Mouse (Mus musculus) stomach, embryonic 15.5 days (tissue): ENCODE data around the gene Rbms3. TPM values are rescaled to one million over a fixed set of nuclear protein-coding genes. Genes with fewer than 3 reads are reported as not detected.

Source experiments
- ATAC-seq: fragments of 200-750 bp; cut with Nextera tagmentation; 2 replicates; pipeline ENCODE4 v1.8.0; 2017; ENCODE audit warnings: low read depth, moderate number of reproducible peaks, moderate TSS enrichment; ENCODE audit not compliant: insufficient read depth, low FRiP score
- H3K27ac ChIP-seq: fragments of 300-500 bp; sonication (generic); 2 replicates; pipeline ENCODE4 v1.5.1; 2015; ENCODE audit warnings: mild to moderate bottlenecking, inconsistent platforms
- H3K27me3 ChIP-seq: fragments of 300-500 bp; sonication (generic); replicated peaks from 2 replicates; pipeline ENCODE4 v1.6.1; 2015; ENCODE audit warnings: inconsistent platforms
- H3K36me3 ChIP-seq: fragments of 300-500 bp; sonication (generic); 2 replicates; pipeline ENCODE4 v1.6.1; 2015; ENCODE audit warnings: inconsistent platforms
- H3K4me1 ChIP-seq: fragments of 300-500 bp; sonication (generic); 2 replicates; pipeline ENCODE4 v1.6.1; 2015; ENCODE audit warnings: inconsistent platforms
- H3K4me2 ChIP-seq: fragments of 300-500 bp; sonication (generic); 2 replicates; pipeline ENCODE4 v1.6.1; 2015; ENCODE audit warnings: mild to moderate bottlenecking, inconsistent platforms
- H3K4me3 ChIP-seq: fragments of 300-500 bp; sonication (generic); replicated peaks from 2 replicates; pipeline ENCODE4 v1.5.1; 2015; ENCODE audit warnings: inconsistent platforms
- H3K9ac ChIP-seq: fragments of 300-500 bp; sonication (generic); 2 replicates; pipeline ENCODE4 v1.6.1; 2015; ENCODE audit warnings: inconsistent platforms
- H3K9me3 ChIP-seq: fragments of 300-500 bp; sonication (generic); 2 replicates; pipeline ENCODE4 v1.6.1; 2016; ENCODE audit warnings: inconsistent platforms
- WGBS: fragments of 180-500 bp; shearing (Covaris S2); methylation state at CpG from one replicate; pipeline ENCODE4 v1.1.7; 2015; 5-methylcytosine and 5-hydroxymethylcytosine counted together
- polyA plus RNA-seq: library from polyadenylated mRNA; unstranded; fragments of >200 nt; fragmentation: Nextera tagmentation; extraction: Ambion mirVana; gene quantifications from 2 replicates; pipeline ENCODE4 v1.2.1, GENCODE M21; 2015

The Rbms3 gene
- polyA plus RNA-seq, 1 experiment from 2014 or later: 64.3 TPM

GRCm38 (mm10) chr9:116941116-116941515 is 688.6 kb downstream of the Rbms3 start:
- Histone ChIP-seq H3K4me2 (no peak overlapping the region), H3K36me3 (no peaks in the 10 kb centered on the region), H3K4me1 (no peaks in the 10 kb centered on the region), H3K4me3 (no peak overlapping the region), H3K9ac (no peak overlapping the region), H3K9me3 (no peaks in the 10 kb centered on the region), H3K27me3 (no peaks in the 10 kb centered on the region), H3K27ac (no peak overlapping the region)
- no peak for ATAC-seq
- WGBS: 47% methylated on average over 4 of the region's 4 CpGs

- Histone ChIP-seq H3K9ac (no peak overlapping the region), H3K27ac (no peak overlapping the region)
- 80% methylated on average over 8 of the region's 8 CpGs for WGBS
These were observed 689.0 kb downstream of the Rbms3 start for GRCm38 (mm10) chr9:116940693-116941092.

GRCm38 (mm10) chr9:116928338-116928737 is 701.4 kb downstream of the Rbms3 start:
- no peaks in the 10 kb centered on the region for H3K27me3 ChIP-seq
- no peak overlapping the region for H3K27ac ChIP-seq
- no peaks in the 10 kb centered on the region for H3K9me3 ChIP-seq
- H3K9ac ChIP-seq: no peak overlapping the region
- no peak overlapping the region for H3K4me3 ChIP-seq
- no peak for ATAC-seq
- H3K36me3 ChIP-seq: no peaks in the 10 kb centered on the region
- 43% methylated on average over 10 of the region's 10 CpGs for WGBS
- no peak overlapping the region for H3K4me2 ChIP-seq
- no peaks in the 10 kb centered on the region for H3K4me1 ChIP-seq

More at GRCm38 (mm10) chr9:116940693-116941092, 689.0 kb downstream of the Rbms3 start:
- H3K9me3 ChIP-seq: no peaks in the 10 kb centered on the region
- ATAC-seq: no peak
- no peaks in the 10 kb centered on the region for H3K27me3 ChIP-seq
- no peaks in the 10 kb centered on the region for H3K4me1 ChIP-seq
- H3K4me3 ChIP-seq: no peak overlapping the region
- no peaks in the 10 kb centered on the region for H3K36me3 ChIP-seq
- H3K4me2 ChIP-seq: no peak overlapping the region

GRCm38 (mm10) chr9:116923151-116923550 is 706.6 kb downstream of the Rbms3 start:
- H3K9ac ChIP-seq: no peak overlapping the region
- ATAC-seq: no peak
- H3K4me3 ChIP-seq: no peak overlapping the region
- no peak overlapping the region for H3K4me2 ChIP-seq
- H3K36me3 ChIP-seq: no peaks in the 10 kb centered on the region
- H3K4me1 ChIP-seq: no peaks in the 10 kb centered on the region
- H3K9me3 ChIP-seq: no peaks in the 10 kb centered on the region
- H3K27ac ChIP-seq: no peak overlapping the region
- H3K27me3 ChIP-seq: no peaks in the 10 kb centered on the region
- 84% methylated on average over 8 of the region's 8 CpGs for WGBS

DNA sequence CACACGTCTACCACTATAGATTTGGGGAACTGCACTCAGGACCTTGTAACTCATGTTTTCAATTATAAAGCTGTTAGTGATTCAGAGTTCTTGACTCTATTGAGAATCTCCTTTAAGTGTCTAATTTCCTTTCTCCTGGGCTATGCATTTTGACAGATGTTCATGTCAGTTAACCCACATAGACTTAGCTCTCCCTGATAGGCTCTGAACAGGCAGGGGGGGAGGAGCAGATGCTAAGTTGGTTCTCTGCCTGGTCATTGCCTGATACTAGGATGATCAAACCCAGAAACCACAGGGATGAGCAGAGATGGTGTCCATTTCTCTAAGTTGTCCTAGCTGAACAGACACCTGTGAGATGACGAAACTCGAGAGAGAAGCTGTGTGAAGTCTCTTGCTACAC is 707.2 kb downstream of the Rbms3 start:
- no peak overlapping the region for H3K4me3 ChIP-seq
- no peak for ATAC-seq
- H3K9me3 ChIP-seq: no peaks in the 10 kb centered on the region
- H3K27ac ChIP-seq: no peak overlapping the region
- 79% methylated on average over 3 of the region's 3 CpGs for WGBS
- H3K36me3 ChIP-seq: no peaks in the 10 kb centered on the region
- H3K4me2 ChIP-seq: no peak overlapping the region
- H3K27me3 ChIP-seq: no peaks in the 10 kb centered on the region
- no peak overlapping the region for H3K9ac ChIP-seq
- H3K4me1 ChIP-seq: no peaks in the 10 kb centered on the region

DNA sequence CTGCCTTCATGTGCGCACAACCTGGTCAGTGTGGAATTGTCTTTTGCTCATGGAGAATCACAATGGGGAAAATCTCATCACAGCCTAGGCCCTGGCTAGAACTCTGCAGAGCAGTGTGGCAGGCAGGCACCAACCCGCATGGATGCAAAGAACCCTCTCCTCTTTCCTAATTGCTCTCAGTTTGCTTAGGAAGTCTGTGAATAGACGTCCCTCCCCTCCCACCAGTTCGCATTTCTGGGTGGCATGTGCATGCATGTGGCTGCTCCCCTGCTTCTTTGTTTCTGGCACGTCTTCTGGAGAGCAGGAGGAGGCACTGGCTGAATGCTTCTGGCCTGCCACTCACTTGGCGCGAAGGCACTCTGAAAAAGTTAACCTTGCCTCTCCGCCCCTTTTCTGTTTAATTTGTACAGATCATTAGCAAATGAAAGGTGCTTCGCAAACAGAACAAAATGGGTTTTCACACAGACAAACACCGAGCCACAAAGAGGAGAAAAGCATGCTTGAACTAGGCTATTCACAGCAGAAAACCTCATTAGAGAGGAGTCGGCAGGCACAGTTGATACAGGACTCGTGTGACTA is 710.2 kb downstream of the Rbms3 start:
- 47% methylated on average over 12 of the region's 12 CpGs for WGBS
- ATAC-seq: peak; percentile 27; the same call in 1 of the 2 replicates
- Histone ChIP-seq H3K4me3 (no peak overlapping the region), H3K4me2 (no peak overlapping the region), H3K4me1 (no peaks in the 10 kb centered on the region), H3K36me3 (no peaks in the 10 kb centered on the region), H3K9me3 (no peaks in the 10 kb centered on the region), H3K9ac (no peak overlapping the region), H3K27me3 (no peaks in the 10 kb centered on the region), H3K27ac (peak overlapping the region; percentile 26; the same call in 1 of the 2 replicates)

GRCm38 (mm10) chr9:116912493-116912847 is 717.2 kb downstream of the Rbms3 start:
- Histone ChIP-seq H3K4me3 (no peak overlapping the region), H3K27me3 (no peaks in the 10 kb centered on the region), H3K9ac (no peak overlapping the region), H3K4me1 (peaks cover 5% of the 10 kb centered on the region; the same call in 1 of the 2 replicates), H3K36me3 (no peaks in the 10 kb centered on the region), H3K9me3 (no peaks in the 10 kb centered on the region), H3K27ac (peak overlapping the region; percentile 37), H3K4me2 (no peak overlapping the region)
- no peak for ATAC-seq
- 51% methylated on average over 3 of the region's 3 CpGs for WGBS

GRCm38 (mm10) chr9:116911781-116912492 is 717.8 kb downstream of the Rbms3 start:
- no peak overlapping the region for H3K4me3 ChIP-seq
- H3K4me2 ChIP-seq: no peak overlapping the region
- peaks cover 5% of the 10 kb centered on the region; the same call in 1 of the 2 replicates for H3K4me1 ChIP-seq
- ATAC-seq: no peak
- no peak overlapping the region for H3K9ac ChIP-seq
- H3K9me3 ChIP-seq: no peaks in the 10 kb centered on the region
- H3K27ac ChIP-seq: peak overlapping the region; percentile 37
- no peaks in the 10 kb centered on the region for H3K36me3 ChIP-seq
- 40% methylated on average over 2 of the region's 2 CpGs for WGBS
- H3K27me3 ChIP-seq: no peaks in the 10 kb centered on the region

GRCm38 (mm10) chr9:116909511-116909910 is 720.2 kb downstream of the Rbms3 start:
- Histone ChIP-seq H3K9ac (no peak overlapping the region), H3K36me3 (no peaks in the 10 kb centered on the region), H3K9me3 (no peaks in the 10 kb centered on the region), H3K4me1 (peaks cover 5% of the 10 kb centered on the region; the same call in 1 of the 2 replicates), H3K27me3 (no peaks in the 10 kb centered on the region), H3K4me2 (no peak overlapping the region), H3K27ac (no peak overlapping the region), H3K4me3 (no peak overlapping the region)
- 69% methylated on average over 4 of the region's 4 CpGs for WGBS
- no peak for ATAC-seq

DNA sequence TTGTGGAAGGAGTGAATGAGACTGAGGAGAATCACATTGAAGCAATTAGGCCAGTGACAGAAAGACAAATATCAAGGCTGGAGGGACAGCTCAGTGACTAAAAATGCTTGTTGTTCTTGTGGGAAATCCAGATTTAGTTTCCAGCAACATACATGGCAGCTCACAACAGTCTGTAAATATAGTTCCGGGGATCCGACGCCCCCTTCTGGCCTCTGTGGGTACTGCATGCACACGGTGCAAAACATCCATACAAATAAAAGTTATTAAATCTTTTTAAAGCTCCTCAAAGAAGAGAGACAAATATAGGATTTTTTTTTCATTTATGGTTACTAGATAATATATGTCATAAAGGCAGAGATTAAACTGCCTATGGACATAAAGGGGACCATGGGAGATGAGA is 722.8 kb downstream of the Rbms3 start:
- Histone ChIP-seq H3K36me3 (no peaks in the 10 kb centered on the region), H3K27me3 (no peaks in the 10 kb centered on the region), H3K9ac (no peak overlapping the region), H3K4me2 (no peak overlapping the region), H3K27ac (no peak overlapping the region), H3K4me1 (0 out of 2 replicates have a peak, but pooled peaks cover 4% of the 10 kb centered on the region), H3K4me3 (no peak overlapping the region), H3K9me3 (no peaks in the 10 kb centered on the region)
- WGBS: 53% methylated on average over 4 of the region's 4 CpGs
- no peak for ATAC-seq

- Histone ChIP-seq H3K4me1 (0 out of 2 replicates have a peak, but pooled peaks cover 4% of the 10 kb centered on the region), H3K27me3 (no peaks in the 10 kb centered on the region), H3K9ac (no peak overlapping the region), H3K4me3 (no peak overlapping the region), H3K9me3 (no peaks in the 10 kb centered on the region), H3K27ac (no peak overlapping the region), H3K4me2 (no peak overlapping the region), H3K36me3 (no peaks in the 10 kb centered on the region)
- WGBS: 74% methylated on average over 2 of the region's 2 CpGs
- ATAC-seq: no peak
These were observed 724.1 kb downstream of the Rbms3 start for GRCm38 (mm10) chr9:116905646-116906045.

GRCm38 (mm10) chr9:116903304-116903993 is 726.3 kb downstream of the Rbms3 start:
- no peak for ATAC-seq
- Histone ChIP-seq H3K4me3 (no peak overlapping the region), H3K4me2 (no peak overlapping the region), H3K4me1 (0 out of 2 replicates have a peak, but pooled peaks cover 4% of the 10 kb centered on the region), H3K27ac (peak overlapping the region; percentile 35; the same call in 1 of the 2 replicates), H3K27me3 (no peaks in the 10 kb centered on the region), H3K9me3 (no peaks in the 10 kb centered on the region), H3K9ac (no peak overlapping the region), H3K36me3 (no peaks in the 10 kb centered on the region)
- 47% methylated on average over 11 of the region's 11 CpGs for WGBS
